Mouse (Mus musculus): ENCODE measurements around the gene Tbc1d14. TPM values are rescaled to one million over a fixed set of nuclear protein-coding genes. Genes with fewer than 3 reads are reported as not detected.
A peak's percentile ranks its signal among the peaks of the same experiment; 100 is the strongest.

Gene Tbc1d14
- 100 to 1,000 TPM in 19 of 26 experiments, 10 to 100 TPM in 7; 43.9 to 352 (median 164) TPM for total RNA-seq (2018; cell fraction: chromatin; rRNA removed)
- total RNA-seq (2018; cell fraction: cytosol; rRNA removed): 10 to 100 TPM; 14.6 to 67.9 (median 47.5) TPM
- 100 to 1,000 TPM in 14 of 26 experiments, 10 to 100 TPM in 12; 28.4 to 157 (median 105) TPM for total RNA-seq (2018; cell fraction: nucleus; rRNA removed)
- polyA plus RNA-seq (2018): 22.5 to 38.4 TPM (median 36.0 TPM) in 3 replicates

DNA sequence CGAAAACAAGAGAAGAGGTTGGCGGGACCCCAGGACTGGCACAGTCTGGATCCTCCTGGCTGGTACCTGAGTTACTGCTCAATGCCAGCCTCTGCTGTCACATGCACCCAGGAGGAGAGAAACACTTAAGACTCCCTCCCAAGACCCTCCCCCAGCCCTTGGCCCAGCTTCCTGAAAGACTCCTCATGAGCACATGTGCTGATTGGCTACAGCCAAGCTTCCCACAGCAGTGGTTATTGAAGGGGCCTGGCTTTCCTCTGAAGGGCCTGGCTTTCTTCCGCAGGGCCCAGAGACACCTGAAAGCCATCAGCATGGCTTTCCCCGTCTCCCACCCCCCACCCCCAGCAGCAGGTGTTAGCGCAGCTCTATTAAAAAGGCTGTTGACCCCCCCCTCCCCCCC lies at the start of gene Tbc1d14:
Gene Tbc1d14, minus strand, starts transcription at position 101 of the 400 bp plus-strand sequence.
- WGBS (ENCODE audit: missing documents): 100% methylated on average over 3 of the region's 5 CpGs
- no peaks in the 10 kb centered on the region for H3K79me2 ChIP-seq (ENCODE audit: inconsistent target)
- H3K27ac ChIP-seq: no peak within 1 kb of the TSS
- no peaks in the 10 kb centered on the region for H3K36me3 ChIP-seq (ENCODE audit: inconsistent target)
- H3K4me3 ChIP-seq (ENCODE audit: inconsistent target): no peak within 1 kb of the TSS

DNA sequence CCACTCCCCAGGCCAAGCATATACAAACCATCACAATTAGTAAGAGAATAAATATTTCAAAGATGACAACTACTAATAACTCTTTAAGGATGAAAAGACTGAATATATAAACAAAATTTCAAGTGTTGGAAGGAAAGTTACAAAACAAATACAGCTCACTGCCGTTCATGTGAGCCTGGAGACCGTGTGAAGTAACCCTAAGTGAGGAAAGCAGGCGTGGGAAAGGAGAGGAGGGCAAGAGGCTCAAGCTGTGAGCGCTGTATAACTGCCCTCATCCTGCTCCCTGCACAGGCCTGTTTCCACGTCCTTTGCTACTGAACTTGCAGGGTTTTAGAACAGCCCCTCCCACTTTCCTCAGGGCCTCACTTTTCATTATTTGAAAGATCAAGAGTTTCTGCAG lies 32.5 kb upstream of the Tbc1d14 start:
- no peak overlapping the region for H3K27ac ChIP-seq
- WGBS (ENCODE audit: missing documents): 92% methylated on average over 5 of the region's 5 CpGs
- peaks cover 73% of the 10 kb centered on the region for H3K79me2 ChIP-seq (ENCODE audit: inconsistent target)
- H3K4me3 ChIP-seq (ENCODE audit: inconsistent target): no peak overlapping the region
- H3K36me3 ChIP-seq (ENCODE audit: inconsistent target): peaks cover 12% of the 10 kb centered on the region; the same call in 1 of the 2 replicates

DNA sequence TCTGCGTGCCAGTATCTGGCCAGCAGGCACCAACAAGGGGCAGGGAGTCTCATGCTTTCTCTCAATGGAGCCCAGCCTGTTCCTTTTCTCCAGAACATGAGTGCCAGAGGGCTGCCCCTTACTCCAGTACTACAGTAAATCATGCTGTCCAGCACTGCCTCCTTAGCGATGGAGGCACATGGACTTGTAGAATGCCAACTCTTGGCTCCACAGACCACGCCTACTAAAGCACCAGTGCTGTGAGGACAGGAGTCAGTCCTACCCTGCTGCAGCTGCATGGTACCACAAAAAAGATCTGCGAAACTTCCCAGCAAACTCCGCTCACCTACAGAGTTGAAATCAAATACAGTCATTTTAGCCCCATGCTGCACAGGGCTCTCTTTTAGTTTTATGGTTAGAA lies 30.6 kb upstream of the Tbc1d14 start:
- peak overlapping the region; percentile 24 for H3K27ac ChIP-seq
- peaks cover 89% of the 10 kb centered on the region for H3K79me2 ChIP-seq (ENCODE audit: inconsistent target)
- peaks cover 12% of the 10 kb centered on the region; the same call in 1 of the 2 replicates for H3K36me3 ChIP-seq (ENCODE audit: inconsistent target)
- H3K4me3 ChIP-seq (ENCODE audit: inconsistent target): no peak overlapping the region
- WGBS (ENCODE audit: missing documents): 93% methylated on average over 5 of the region's 5 CpGs

DNA sequence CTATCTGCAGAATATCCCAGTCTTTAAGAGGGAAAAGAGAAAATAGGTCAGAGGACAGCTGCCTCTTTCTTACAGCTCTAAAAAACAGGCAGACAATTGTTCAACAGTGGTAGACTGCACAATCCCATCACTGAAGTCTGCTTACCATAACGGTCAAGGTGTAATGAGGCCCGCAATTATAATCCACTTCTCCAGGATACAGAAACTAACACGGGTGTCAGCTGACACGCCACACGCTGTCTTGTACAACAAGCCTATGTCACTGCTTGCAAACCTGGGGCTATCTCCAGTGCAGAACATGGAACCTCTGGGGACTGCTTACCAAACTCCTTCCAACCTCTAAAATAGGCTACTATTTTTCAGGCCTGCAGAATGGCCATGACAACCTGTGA lies 28.0 kb upstream of the Tbc1d14 start:
- no peak overlapping the region for H3K4me3 ChIP-seq (ENCODE audit: inconsistent target)
- H3K27ac ChIP-seq: peak overlapping the region; percentile 85
- peaks cover 66% of the 10 kb centered on the region for H3K79me2 ChIP-seq (ENCODE audit: inconsistent target)
- H3K36me3 ChIP-seq (ENCODE audit: inconsistent target): peaks cover 13% of the 10 kb centered on the region
- WGBS (ENCODE audit: missing documents): 32% methylated on average over 2 of the region's 5 CpGs

DNA sequence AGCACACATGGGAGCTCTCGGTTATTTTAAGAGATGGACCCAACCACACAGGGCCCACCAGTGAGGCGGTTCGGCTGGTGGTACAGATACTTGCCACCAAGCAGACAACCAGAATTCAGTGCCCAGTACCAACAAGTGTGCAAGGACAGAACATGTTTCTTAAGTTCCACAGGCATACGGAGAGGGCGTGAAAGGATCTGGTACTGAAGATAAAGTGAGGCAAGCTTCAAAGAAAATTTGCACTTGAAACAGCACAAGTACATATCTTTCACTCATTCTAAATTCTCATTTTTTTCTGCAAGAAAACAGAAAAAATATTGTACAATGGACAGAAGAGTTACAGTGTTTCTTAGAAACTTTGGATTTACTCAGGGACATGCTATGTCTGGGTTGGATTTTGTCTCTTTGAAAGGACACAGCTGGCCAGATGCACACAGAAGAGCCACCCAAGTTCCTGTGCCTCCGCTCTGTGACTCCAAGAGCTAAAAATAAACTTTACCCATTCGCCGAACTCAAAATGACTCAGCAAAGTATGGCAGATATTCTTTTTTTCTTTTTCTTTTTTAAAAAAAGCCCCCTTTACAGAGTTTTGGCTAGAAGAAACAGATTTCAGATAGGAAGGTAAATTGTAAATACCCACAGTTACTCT lies 27.5 kb upstream of the Tbc1d14 start:
- Histone ChIP-seq H3K79me2 (ENCODE audit: inconsistent target) (peaks cover 61% of the 10 kb centered on the region), H3K27ac (peak overlapping the region; percentile 85), H3K4me3 (ENCODE audit: inconsistent target) (no peak overlapping the region), H3K36me3 (ENCODE audit: inconsistent target) (peaks cover 18% of the 10 kb centered on the region)
- 47% methylated on average over 7 of the region's 8 CpGs for WGBS (ENCODE audit: missing documents)

DNA sequence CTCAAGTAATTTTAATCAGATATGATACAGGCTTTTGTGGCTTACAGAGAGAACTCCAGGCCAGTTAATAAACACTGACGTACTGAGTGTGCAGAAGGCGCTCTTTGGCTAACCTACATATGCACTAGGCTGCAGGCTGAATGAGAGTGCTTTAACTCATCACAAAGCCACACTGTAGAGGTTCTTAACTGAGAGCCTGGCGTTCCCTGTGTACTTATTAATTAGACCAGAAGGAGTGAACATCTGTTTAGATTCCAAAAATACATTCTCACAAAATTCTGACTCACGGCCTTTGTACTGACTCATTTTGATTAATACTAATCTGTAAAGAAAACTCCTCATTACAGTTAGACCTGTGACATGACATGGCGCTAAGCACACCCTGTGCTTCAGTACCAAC lies 25.8 kb upstream of the Tbc1d14 start:
- Histone ChIP-seq H3K27ac (peak overlapping the region; percentile 85), H3K36me3 (ENCODE audit: inconsistent target) (peaks cover 35% of the 10 kb centered on the region), H3K4me3 (ENCODE audit: inconsistent target) (no peak overlapping the region), H3K79me2 (ENCODE audit: inconsistent target) (peaks cover 45% of the 10 kb centered on the region)
- 92% methylated on average over 5 of the region's 5 CpGs for WGBS (ENCODE audit: missing documents)

DNA sequence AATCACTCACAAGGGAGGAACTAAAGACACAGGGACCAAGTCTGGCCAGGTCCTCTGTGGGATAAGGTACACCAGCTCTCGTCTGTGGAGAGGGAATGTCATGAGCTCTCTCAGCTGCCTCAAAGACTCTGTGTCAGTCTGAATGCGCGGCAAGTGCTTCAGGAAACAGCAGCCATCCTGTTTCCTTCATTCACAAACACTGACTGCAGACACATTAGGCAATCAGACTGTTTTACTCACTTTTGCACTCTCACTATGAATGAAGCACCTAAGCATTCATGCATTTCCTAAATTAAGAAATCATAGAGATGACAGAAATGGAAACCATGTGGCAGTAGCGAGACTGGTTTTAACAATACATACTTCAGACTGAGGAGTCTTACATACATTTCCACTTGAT lies 25.3 kb upstream of the Tbc1d14 start:
- Histone ChIP-seq H3K36me3 (ENCODE audit: inconsistent target) (peaks cover 38% of the 10 kb centered on the region), H3K27ac (peak overlapping the region; percentile 85), H3K4me3 (ENCODE audit: inconsistent target) (no peak overlapping the region), H3K79me2 (ENCODE audit: inconsistent target) (peaks cover 44% of the 10 kb centered on the region)
- WGBS (ENCODE audit: missing documents): 7% methylated on average over 4 of the region's 4 CpGs

DNA sequence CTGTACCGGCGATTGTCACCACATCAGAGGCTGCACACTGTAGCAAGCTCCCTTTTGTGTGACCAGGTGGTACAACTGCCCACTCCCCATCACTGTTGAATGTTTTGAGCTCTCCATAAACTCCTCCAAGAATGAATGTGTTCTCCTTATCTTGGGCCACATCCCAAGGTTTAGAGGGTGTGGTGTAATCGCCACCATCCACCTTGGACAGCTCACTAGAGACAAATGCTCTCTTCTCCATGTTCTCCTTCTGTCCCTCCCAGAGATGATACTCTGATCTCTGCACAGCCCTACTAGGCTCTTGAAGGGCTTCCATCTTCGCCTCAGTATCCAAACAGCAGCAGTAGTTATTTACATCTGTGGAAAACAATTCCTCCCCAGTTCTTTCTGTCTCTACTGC lies 21.0 kb upstream of the Tbc1d14 start:
- Histone ChIP-seq H3K4me3 (ENCODE audit: inconsistent target) (no peak overlapping the region), H3K36me3 (ENCODE audit: inconsistent target) (peaks cover 71% of the 10 kb centered on the region), H3K79me2 (ENCODE audit: inconsistent target) (peaks cover 1% of the 10 kb centered on the region), H3K27ac (no peak overlapping the region)
- 98% methylated on average over 4 of the region's 4 CpGs for WGBS (ENCODE audit: missing documents)

DNA sequence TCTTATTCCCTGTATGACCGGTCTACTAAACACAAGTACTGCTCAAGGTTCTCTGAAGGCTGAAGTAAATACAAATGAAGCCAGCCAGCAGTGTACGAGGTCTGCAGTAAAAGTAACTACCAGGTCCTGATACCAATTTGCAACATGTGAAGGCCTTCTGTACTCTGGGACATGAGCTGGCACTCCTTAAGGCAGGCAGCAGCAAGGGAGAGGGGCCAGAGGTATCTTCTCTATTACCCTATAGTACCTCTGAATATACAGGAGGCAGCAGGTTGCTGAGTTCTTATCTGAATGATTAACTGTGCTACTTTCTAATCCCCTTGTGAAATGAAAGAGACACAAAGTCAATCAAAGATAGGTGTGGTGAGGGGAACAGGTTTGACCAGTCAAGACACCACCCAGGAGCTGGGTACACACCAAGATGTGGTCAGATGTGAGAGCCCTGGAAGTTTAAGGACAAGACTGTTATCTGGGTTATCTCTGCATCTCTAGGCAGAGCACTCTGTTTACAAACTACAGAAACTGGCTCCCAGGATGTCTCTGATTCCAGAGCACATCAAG lies 15.9 kb upstream of the Tbc1d14 start:
- Histone ChIP-seq H3K79me2 (ENCODE audit: inconsistent target) (no peaks in the 10 kb centered on the region; the same call in 1 of the 2 replicates), H3K4me3 (ENCODE audit: inconsistent target) (no peak overlapping the region), H3K27ac (no peak overlapping the region), H3K36me3 (ENCODE audit: inconsistent target) (peaks cover 89% of the 10 kb centered on the region)
- whole genome bisulfite sequencing (ENCODE audit: missing documents): 100% methylated on average over 2 of the region's 2 CpGs

DNA sequence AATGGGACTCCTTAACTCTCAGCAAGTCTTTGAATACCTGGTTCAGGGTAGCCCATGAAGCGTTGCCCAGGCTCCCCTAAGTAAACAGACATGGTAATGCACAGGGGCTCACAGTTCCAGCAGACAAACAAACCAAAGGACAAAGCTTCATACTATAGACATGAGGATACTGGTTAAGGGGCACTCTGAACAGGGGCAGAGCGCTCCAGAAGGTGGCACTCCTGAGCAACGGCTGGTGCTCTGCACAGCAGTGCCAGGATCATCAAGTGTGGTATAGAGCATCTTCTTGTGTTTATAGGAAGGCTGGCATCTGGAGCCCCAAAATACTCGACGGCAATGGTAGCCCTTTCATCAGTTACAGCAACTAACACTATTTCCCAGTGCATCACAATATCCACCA lies 10.0 kb upstream of the Tbc1d14 start:
- Histone ChIP-seq H3K36me3 (ENCODE audit: inconsistent target) (peaks cover 86% of the 10 kb centered on the region), H3K4me3 (ENCODE audit: inconsistent target) (no peak overlapping the region), H3K27ac (no peak overlapping the region), H3K79me2 (ENCODE audit: inconsistent target) (no peaks in the 10 kb centered on the region)
- WGBS (ENCODE audit: missing documents): 87% methylated on average over 5 of the region's 5 CpGs

DNA sequence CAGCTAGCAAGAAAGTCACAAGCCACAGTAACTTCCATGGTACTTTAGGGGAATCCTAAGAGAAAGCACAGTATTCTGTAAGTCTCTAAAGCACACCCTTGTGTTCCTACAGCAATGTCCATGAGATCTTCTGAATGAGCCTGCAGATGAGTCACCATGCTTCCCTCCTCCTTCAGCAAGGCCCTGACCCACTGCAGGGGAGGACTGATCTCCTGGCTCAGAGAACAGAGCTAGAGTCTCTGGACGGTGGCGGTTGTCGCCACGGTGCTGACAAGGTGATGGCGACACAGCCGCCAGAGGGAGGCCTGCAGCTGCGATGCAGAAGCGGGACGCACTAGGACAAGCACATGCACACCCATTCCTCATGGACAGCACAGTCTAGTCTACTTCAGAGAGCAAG lies 9.0 kb upstream of the Tbc1d14 start:
- H3K27ac ChIP-seq: no peak overlapping the region
- H3K79me2 ChIP-seq (ENCODE audit: inconsistent target): no peaks in the 10 kb centered on the region
- WGBS (ENCODE audit: missing documents): 90% methylated on average over 9 of the region's 9 CpGs
- H3K36me3 ChIP-seq (ENCODE audit: inconsistent target): peaks cover 76% of the 10 kb centered on the region
- no peak overlapping the region for H3K4me3 ChIP-seq (ENCODE audit: inconsistent target)

DNA sequence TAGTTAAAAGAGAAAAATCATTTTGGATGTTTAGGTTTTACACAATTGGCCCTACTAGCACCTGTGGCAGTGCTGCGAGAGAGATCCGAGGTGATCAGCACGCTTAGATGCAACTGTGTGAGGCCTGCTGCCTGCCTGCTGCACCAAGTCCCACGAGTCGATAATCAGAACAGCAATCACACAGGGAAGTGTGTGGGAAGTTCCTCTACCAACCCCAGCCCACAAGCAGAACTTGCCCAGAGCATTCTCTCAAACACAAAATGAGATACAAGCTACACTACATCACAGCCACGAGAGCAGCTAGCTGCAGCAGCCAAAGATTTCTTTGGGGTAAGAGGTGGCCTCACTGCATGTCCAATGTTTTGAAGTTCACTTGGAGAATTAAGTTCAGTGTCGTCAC lies 8.4 kb upstream of the Tbc1d14 start:
- H3K79me2 ChIP-seq (ENCODE audit: inconsistent target): no peaks in the 10 kb centered on the region
- H3K27ac ChIP-seq: no peak overlapping the region
- 63% methylated on average over 7 of the region's 7 CpGs for WGBS (ENCODE audit: missing documents)
- H3K4me3 ChIP-seq (ENCODE audit: inconsistent target): no peak overlapping the region
- peaks cover 71% of the 10 kb centered on the region for H3K36me3 ChIP-seq (ENCODE audit: inconsistent target)

DNA sequence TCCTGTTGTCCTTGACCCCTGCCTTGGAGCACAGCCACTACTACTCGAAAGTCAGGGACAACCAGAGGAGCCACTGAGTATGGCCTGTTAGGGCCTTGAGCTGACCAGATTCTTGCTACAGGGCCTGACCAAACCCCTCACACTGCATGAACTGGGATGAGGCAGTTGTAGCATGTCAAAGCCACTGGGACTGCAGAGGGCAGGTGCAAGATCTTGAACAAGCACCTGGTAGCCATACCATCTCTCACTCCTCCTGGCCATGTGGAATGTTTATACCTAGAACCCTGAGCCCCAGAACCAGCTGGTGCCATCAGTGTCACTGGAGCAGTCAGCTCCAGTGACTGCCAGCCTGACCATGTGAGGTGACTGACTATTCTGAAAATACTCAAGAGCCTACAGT lies 5.8 kb upstream of the Tbc1d14 start:
- no peaks in the 10 kb centered on the region for H3K79me2 ChIP-seq (ENCODE audit: inconsistent target)
- peaks cover 45% of the 10 kb centered on the region for H3K36me3 ChIP-seq (ENCODE audit: inconsistent target)
- WGBS (ENCODE audit: missing documents): 100% methylated on average over 1 of the region's 1 CpGs
- no peak overlapping the region for H3K4me3 ChIP-seq (ENCODE audit: inconsistent target)
- H3K27ac ChIP-seq: no peak overlapping the region

DNA sequence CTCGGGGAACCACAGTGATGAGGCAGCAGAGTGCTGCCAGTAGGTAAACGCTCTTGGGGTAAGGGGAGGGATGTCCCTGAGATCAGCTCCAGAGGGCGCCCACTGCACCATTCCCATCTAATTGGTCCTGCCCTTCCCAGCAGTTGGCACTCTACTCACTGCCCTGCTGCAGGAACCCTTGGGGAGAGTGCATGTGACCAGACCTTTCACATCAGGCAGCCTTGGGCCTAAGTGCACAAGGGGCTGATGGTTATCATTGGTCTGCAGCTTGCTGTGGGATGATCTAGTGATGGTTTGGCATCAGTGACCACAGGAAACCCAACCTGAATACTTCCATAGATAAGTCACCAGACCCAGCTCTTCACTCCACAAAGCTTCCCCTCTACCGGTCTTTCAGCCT lies 4.6 kb upstream of the Tbc1d14 start:
- peaks cover 33% of the 10 kb centered on the region for H3K36me3 ChIP-seq (ENCODE audit: inconsistent target)
- 38% methylated on average over 4 of the region's 4 CpGs for WGBS (ENCODE audit: missing documents)
- H3K79me2 ChIP-seq (ENCODE audit: inconsistent target): no peaks in the 10 kb centered on the region
- no peak overlapping the region for H3K4me3 ChIP-seq (ENCODE audit: inconsistent target)
- H3K27ac ChIP-seq: no peak overlapping the region

DNA sequence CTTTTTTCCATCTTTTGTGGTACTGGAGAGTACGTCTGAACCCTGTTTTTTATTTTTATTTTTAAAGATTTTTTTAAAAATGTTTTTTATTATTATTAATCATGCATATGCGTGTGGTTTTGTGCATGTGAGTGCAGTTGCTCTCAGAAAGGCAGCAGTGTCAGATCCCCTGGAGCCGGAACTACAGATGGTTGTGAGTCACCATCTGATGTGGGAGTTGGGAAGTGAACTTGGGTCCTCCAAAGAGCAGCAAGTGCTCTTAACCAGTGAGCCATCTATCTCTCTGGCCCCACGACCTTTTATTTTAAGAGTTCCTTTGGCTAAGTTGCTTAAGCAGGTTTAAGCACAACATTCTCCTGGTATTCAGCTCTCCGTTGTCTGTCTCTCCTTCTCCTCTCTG lies 3.1 kb upstream of the Tbc1d14 start:
- 54% methylated on average over 5 of the region's 5 CpGs for WGBS (ENCODE audit: missing documents)
- Histone ChIP-seq H3K27ac (no peak overlapping the region), H3K4me3 (ENCODE audit: inconsistent target) (no peak overlapping the region)

More for the DNA sequence above, 3.1 kb upstream of the Tbc1d14 start:
- Histone ChIP-seq H3K36me3 (ENCODE audit: inconsistent target) (peaks cover 19% of the 10 kb centered on the region), H3K79me2 (ENCODE audit: inconsistent target) (no peaks in the 10 kb centered on the region)
